Mouse (Mus musculus): ENCODE results near the gene Cox7a2l. TPM values are rescaled to one million over a fixed set of nuclear protein-coding genes. Genes with fewer than 3 reads are reported as not detected.

Cox7a2l gene
- total and polyA plus RNA-seq, 3 experiments: 233 to 371 (median 310) TPM

- Histone ChIP-seq H3K9me3 (replicated peaks; ENCODE audit: low read length) (no peaks in the 10 kb centered on the region), H3K36me3 (replicated peaks in 1 of 2; ENCODE audit: control insufficient read depth in 1 of 2, insufficient read depth in 1 of 2, low read length in 1 of 2) (no peaks in the 10 kb centered on the region), H3K4me3 (replicated peaks in 1 of 3; ENCODE audit: low read depth in 2 of 3, low read length in 2 of 3, poor library complexity in 1 of 3) (peak overlapping the region in 1 of 3 experiments; percentile 53), H3K9ac (ENCODE audit: insufficient read depth, low read depth) (peak overlapping the region; percentile 88), H3K4me2 (ENCODE audit: insufficient read depth, low read depth, poor library complexity, severe bottlenecking) (peak overlapping the region; percentile 98), H3K27ac (ENCODE audit: insufficient read depth, low read depth) (no peak overlapping the region), H3K4me1 (ENCODE audit: control insufficient read depth in 1 of 2, insufficient read depth in 2 of 2) (peaks cover 3 to 25% of the 10 kb centered on the region in 2 experiments), H3K27me3 (replicated peaks) (no peaks in the 10 kb centered on the region), H3K79me2 (replicated peaks; ENCODE audit: control insufficient read depth, extremely low read depth, insufficient read depth, poor library complexity, severe bottlenecking) (no peaks in the 10 kb centered on the region)
- DNase-seq (ENCODE audit: extremely low read depth): peak; percentile 52
- in situ Hi-C loops (cut with MboI; ENCODE audit: low pct_ligation_motif_present, low pct_unique_long_range_greater_than_20kb, low sequenced_read_pairs): no loop called here
- TF ChIP-seq ZMIZ1 (IDR thresholded peaks at IDR 0.05; ENCODE audit: low read depth, low read length) (no peak), KAT2A (IDR thresholded peaks at IDR 0.05; ENCODE audit: insufficient replicate concordance, low read length) (no peak), CTCF (conservative IDR thresholded peaks at IDR 0.05 in 1 of 2, IDR thresholded peaks at IDR 0.05 in 1 of 2; ENCODE audit: low read depth in 2 of 2, low read length in 2 of 2) (peak in 1 of 2 experiments; percentile 26; a peak in 2 of 4 replicates)
- dilution Hi-C loops (cut with MboI; ENCODE audit: extremely low pct_ligation_motif_present, extremely low pct_unique_long_range_greater_than_20kb, low sequenced_read_pairs): no loop called here
Observed at GRCm38 (mm10) chr17:83545259-83545658, 28.1 kb upstream of the Cox7a2l start.

GRCm38 (mm10) chr17:83542424-83542823 lies 25.3 kb upstream of the Cox7a2l start:
- Histone ChIP-seq H3K9me3 (replicated peaks; ENCODE audit: low read length) (no peaks in the 10 kb centered on the region), H3K27me3 (replicated peaks) (no peaks in the 10 kb centered on the region), H3K9ac (ENCODE audit: insufficient read depth, low read depth) (no peak overlapping the region), H3K79me2 (replicated peaks; ENCODE audit: control insufficient read depth, extremely low read depth, insufficient read depth, poor library complexity, severe bottlenecking) (no peaks in the 10 kb centered on the region), H3K4me1 (ENCODE audit: control insufficient read depth in 1 of 2, insufficient read depth in 2 of 2) (peaks cover 3 to 13% of the 10 kb centered on the region in 2 experiments), H3K36me3 (replicated peaks in 1 of 2; ENCODE audit: control insufficient read depth in 1 of 2, insufficient read depth in 1 of 2, low read length in 1 of 2) (no peaks in the 10 kb centered on the region), H3K27ac (ENCODE audit: insufficient read depth, low read depth) (no peak overlapping the region), H3K4me2 (ENCODE audit: insufficient read depth, low read depth, poor library complexity, severe bottlenecking) (no peak overlapping the region), H3K4me3 (replicated peaks in 1 of 3; ENCODE audit: low read depth in 2 of 3, low read length in 2 of 3, poor library complexity in 1 of 3) (no peak overlapping the region)
- in situ Hi-C loops (cut with MboI; ENCODE audit: low pct_ligation_motif_present, low pct_unique_long_range_greater_than_20kb, low sequenced_read_pairs) (no loop called here), dilution Hi-C loops (cut with MboI; ENCODE audit: extremely low pct_ligation_motif_present, extremely low pct_unique_long_range_greater_than_20kb, low sequenced_read_pairs) (no loop called here)
- no peak for DNase-seq (ENCODE audit: extremely low read depth)
- TF ChIP-seq SIN3A (IDR thresholded peaks at IDR 0.05; ENCODE audit: low read length): no peak
- TF ChIP-seq GABPA (IDR thresholded peaks at IDR 0.05; ENCODE audit: insufficient replicate concordance, low read depth, low read length): no peak
- TF ChIP-seq ZMIZ1 (IDR thresholded peaks at IDR 0.05; ENCODE audit: low read depth, low read length): no peak
- no peak for TF ChIP-seq TCF12 (IDR thresholded peaks at IDR 0.05; ENCODE audit: low read depth, low read length)
- no peak for TF ChIP-seq RAD21 (IDR thresholded peaks at IDR 0.05; ENCODE audit: low read depth, low read length)
- TF ChIP-seq TBP (conservative IDR thresholded peaks at IDR 0.05; ENCODE audit: low read depth, low read length): no peak
- TF ChIP-seq USF2 (conservative IDR thresholded peaks at IDR 0.05; ENCODE audit: low read depth, low read length): no peak
- TF ChIP-seq MXI1 (IDR thresholded peaks at IDR 0.05; ENCODE audit: low read depth, low read length): no peak
- TF ChIP-seq CHD2 (IDR thresholded peaks at IDR 0.05; ENCODE audit: low read length): no peak
- no peak for TF ChIP-seq ELF1 (IDR thresholded peaks at IDR 0.05; ENCODE audit: low read depth, low read length)
- TF ChIP-seq RCOR1 (conservative IDR thresholded peaks at IDR 0.05; ENCODE audit: low read depth, low read length): no peak
- no peak for TF ChIP-seq HCFC1 (IDR thresholded peaks at IDR 0.05; ENCODE audit: low read depth, low read length)
- TF ChIP-seq E2F4 (IDR thresholded peaks at IDR 0.05; ENCODE audit: insufficient replicate concordance, low read depth, low read length): no peak
- TF ChIP-seq CHD1 (IDR thresholded peaks at IDR 0.05; ENCODE audit: low read depth, low read length): no peak
- TF ChIP-seq CTCF (conservative IDR thresholded peaks at IDR 0.05 in 1 of 2, IDR thresholded peaks at IDR 0.05 in 1 of 2; ENCODE audit: low read depth in 2 of 2, low read length in 2 of 2): no peak
- TF ChIP-seq POLR2A (IDR thresholded peaks at IDR 0.05; ENCODE audit: low read depth, low read length): no peak
- TF ChIP-seq NELFE (IDR thresholded peaks at IDR 0.05; ENCODE audit: low read depth, low read length): no peak
- no peak for TF ChIP-seq SMC3 (IDR thresholded peaks at IDR 0.05; ENCODE audit: low read depth, low read length)
